Mouse (Mus musculus) neural tube, embryonic 14.5 days (tissue): ENCODE measurements at regions not wholly inside any gene's neighbourhood (a gene's known extent, or its start where the extent isn't known, plus 50 kb on each side); places are given as distances from the start of the nearest gene placed in this dataset.

Source experiments
- ATAC-seq: fragments of 200-750 bp; cut with Nextera tagmentation; 2 replicates; pipeline ENCODE4 v1.8.0; 2017; ENCODE audit warnings: low read depth, mild to moderate bottlenecking, moderate TSS enrichment, moderate library complexity
- H3K27ac ChIP-seq: fragments of 300-500 bp; sonication (generic); 2 replicates; pipeline ENCODE4 v1.5.1; 2014; ENCODE audit warnings: low read depth, mild to moderate bottlenecking, control low read depth, low read length, moderate library complexity, mixed read lengths
- H3K27me3 ChIP-seq: fragments of 300-500 bp; sonication (generic); 2 replicates; pipeline ENCODE4 v1.6.1; 2014; ENCODE audit warnings: low read length; ENCODE audit not compliant: control insufficient read depth, insufficient read depth
- H3K36me3 ChIP-seq: fragments of 300-500 bp; sonication (generic); 2 replicates; pipeline ENCODE4 v1.6.1; 2014; ENCODE audit warnings: low read length, mixed read lengths; ENCODE audit not compliant: control insufficient read depth, insufficient read depth
- H3K4me1 ChIP-seq: fragments of 300-500 bp; sonication (generic); 2 replicates; pipeline ENCODE4 v1.6.1; 2014; ENCODE audit warnings: low read length; ENCODE audit not compliant: control insufficient read depth, insufficient read depth
- H3K4me2 ChIP-seq: fragments of 300-500 bp; sonication (generic); 2 replicates; pipeline ENCODE4 v1.6.1; 2014; ENCODE audit warnings: mild to moderate bottlenecking, low read depth, low read length, control low read depth
- H3K4me3 ChIP-seq: fragments of 300-500 bp; sonication (generic); 2 replicates; pipeline ENCODE4 v1.5.1; 2014; ENCODE audit warnings: low read depth, low read length, control low read depth, mixed read lengths
- H3K9ac ChIP-seq: fragments of 300-500 bp; sonication (generic); replicated peaks from 2 replicates; pipeline ENCODE4 v1.6.1; 2014; ENCODE audit warnings: low read depth, mild to moderate bottlenecking, control low read depth, low read length, mixed read lengths
- H3K9me3 ChIP-seq: fragments of 300-500 bp; sonication (generic); 2 replicates; pipeline ENCODE4 v1.6.1; 2016; ENCODE audit warnings: low read length; ENCODE audit not compliant: control insufficient read depth
- WGBS: fragments of 180-500 bp; shearing (Covaris S2); extraction: QIAGEN DNeasy Blood & Tissue Kit; methylation state at CpG from one replicate; pipeline ENCODE4 v1.1.7; 2014; 5-methylcytosine and 5-hydroxymethylcytosine counted together

- Histone ChIP-seq H3K4me3 (no peak overlapping the region), H3K9me3 (no peaks in the 10 kb centered on the region), H3K27me3 (no peaks in the 10 kb centered on the region), H3K4me2 (no peak overlapping the region), H3K27ac (no peak overlapping the region), H3K36me3 (no peaks in the 10 kb centered on the region), H3K4me1 (no peaks in the 10 kb centered on the region), H3K9ac (no peak overlapping the region)
- no peak for ATAC-seq
- 54% methylated on average over 3 of the region's 3 CpGs for whole genome bisulfite sequencing
Measured at GRCm38 (mm10) chr8:4411126-4411525, 81.7 kb upstream of the Cers4 start.

DNA sequence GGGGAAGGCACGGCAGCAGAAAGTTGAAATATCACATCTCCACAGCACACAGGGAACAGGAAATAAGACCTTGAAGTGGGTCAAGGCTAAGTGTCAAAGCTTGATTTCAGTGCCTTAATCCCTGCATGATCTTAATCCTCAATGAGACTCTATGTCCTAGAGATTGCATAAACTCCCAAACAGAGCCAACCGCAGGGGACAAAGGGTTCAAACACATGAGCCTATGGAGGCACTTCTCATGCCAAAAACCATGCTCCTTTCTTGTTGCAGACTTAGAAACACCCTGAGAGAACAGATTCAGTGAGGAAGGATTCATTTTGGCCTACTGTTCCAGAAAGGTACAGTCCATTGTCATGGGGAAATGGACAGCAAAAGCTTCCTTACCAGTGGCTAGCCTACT, 81.0 kb upstream of the Cers4 start:
- 88% methylated on average over 2 of the region's 2 CpGs for WGBS
- no peaks in the 10 kb centered on the region for H3K36me3 ChIP-seq
- H3K4me1 ChIP-seq: no peaks in the 10 kb centered on the region
- no peak for ATAC-seq
- no peak overlapping the region for H3K9ac ChIP-seq
- H3K27ac ChIP-seq: no peak overlapping the region
- no peak overlapping the region for H3K4me3 ChIP-seq
- no peaks in the 10 kb centered on the region for H3K9me3 ChIP-seq
- H3K27me3 ChIP-seq: no peaks in the 10 kb centered on the region
- no peak overlapping the region for H3K4me2 ChIP-seq

DNA sequence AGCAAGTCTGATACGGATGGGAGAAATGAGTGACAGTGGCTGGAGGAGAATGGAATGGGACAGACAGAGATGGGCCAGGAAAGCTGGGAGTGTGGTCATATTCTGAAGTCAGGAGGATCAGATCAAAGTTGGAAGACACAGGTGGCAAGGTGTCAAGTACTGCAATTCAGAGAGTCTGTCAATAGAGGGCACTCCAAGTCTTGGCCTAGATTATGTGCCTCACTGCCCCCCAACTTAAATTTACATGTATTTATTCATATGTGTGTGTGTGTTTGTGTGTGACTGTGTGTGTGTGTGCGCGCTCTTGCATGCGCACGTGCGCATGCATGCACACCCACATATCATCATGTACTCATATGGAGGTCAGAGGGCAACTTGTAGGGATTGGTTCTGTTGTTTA, 79.6 kb upstream of the Cers4 start:
- Histone ChIP-seq H3K4me2 (no peak overlapping the region), H3K9ac (no peak overlapping the region), H3K9me3 (no peaks in the 10 kb centered on the region), H3K27ac (no peak overlapping the region), H3K4me3 (no peak overlapping the region), H3K36me3 (no peaks in the 10 kb centered on the region), H3K27me3 (no peaks in the 10 kb centered on the region), H3K4me1 (no peaks in the 10 kb centered on the region)
- ATAC-seq: 0 out of 2 replicates have a peak, but pooled peaks have one; percentile 35
- 54% methylated on average over 6 of the region's 6 CpGs for WGBS

DNA sequence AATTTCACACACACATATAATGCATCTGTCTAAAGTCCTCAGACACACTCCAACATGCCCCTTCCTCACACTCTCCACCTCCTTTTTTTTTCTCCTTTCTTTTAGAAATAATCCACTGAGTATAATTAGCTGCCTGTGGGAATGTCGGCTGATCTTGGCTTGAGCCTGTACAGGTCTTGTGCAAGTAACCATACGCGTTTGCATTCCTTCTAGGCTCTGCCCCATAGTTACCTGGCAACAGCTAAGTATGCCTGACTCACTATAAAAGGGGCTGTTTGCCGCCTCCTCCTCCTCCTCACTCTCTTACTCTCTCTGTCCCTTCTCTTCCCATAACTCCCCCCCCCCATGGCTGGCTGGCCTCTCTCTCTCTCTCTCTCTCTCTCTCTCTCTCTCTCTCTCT, 79.1 kb upstream of the Cers4 start:
- Histone ChIP-seq H3K36me3 (no peaks in the 10 kb centered on the region), H3K9ac (no peak overlapping the region), H3K4me2 (no peak overlapping the region), H3K27me3 (no peaks in the 10 kb centered on the region), H3K4me3 (no peak overlapping the region), H3K4me1 (no peaks in the 10 kb centered on the region), H3K27ac (no peak overlapping the region), H3K9me3 (no peaks in the 10 kb centered on the region)
- 20% methylated on average over 4 of the region's 4 CpGs for WGBS
- ATAC-seq: peak; percentile 76; the same call in 1 of the 2 replicates

DNA sequence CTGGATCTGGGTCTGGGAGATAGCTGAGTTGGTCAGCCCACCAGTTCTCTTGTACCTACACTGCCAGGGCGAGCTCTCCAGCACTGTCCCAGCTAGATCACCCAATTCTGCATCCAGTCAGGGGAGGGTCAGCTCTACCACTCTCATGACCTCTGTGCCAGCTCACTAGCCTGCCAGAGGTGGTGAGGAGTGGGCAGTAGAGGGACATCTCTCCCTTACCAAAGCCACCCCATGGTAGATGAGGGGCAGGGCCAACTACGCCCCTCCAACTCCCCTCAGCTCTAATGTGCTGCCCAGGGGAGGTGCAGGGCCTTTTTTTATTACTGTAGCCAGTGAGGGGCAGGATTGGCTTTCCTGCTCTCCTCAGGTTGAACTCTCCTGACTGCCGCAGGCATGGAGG, 75.7 kb upstream of the Cers4 start:
- no peak overlapping the region for H3K9ac ChIP-seq
- no peak overlapping the region for H3K4me2 ChIP-seq
- no peak for ATAC-seq
- WGBS: 75% methylated on average over 3 of the region's 3 CpGs
- H3K4me3 ChIP-seq: no peak overlapping the region
- no peaks in the 10 kb centered on the region for H3K4me1 ChIP-seq
- H3K36me3 ChIP-seq: no peaks in the 10 kb centered on the region
- H3K27ac ChIP-seq: no peak overlapping the region
- no peaks in the 10 kb centered on the region for H3K9me3 ChIP-seq
- no peaks in the 10 kb centered on the region for H3K27me3 ChIP-seq

GRCm38 (mm10) chr8:4433161-4433560, 59.7 kb upstream of the Cers4 start:
- Histone ChIP-seq H3K4me3 (no peak overlapping the region), H3K9me3 (no peaks in the 10 kb centered on the region), H3K36me3 (no peaks in the 10 kb centered on the region), H3K9ac (no peak overlapping the region), H3K27ac (no peak overlapping the region), H3K27me3 (no peaks in the 10 kb centered on the region), H3K4me1 (no peaks in the 10 kb centered on the region), H3K4me2 (no peak overlapping the region)
- WGBS: 91% methylated on average over 2 of the region's 2 CpGs
- no peak for ATAC-seq

GRCm38 (mm10) chr8:4436546-4436945, 56.3 kb upstream of the Cers4 start:
- WGBS: 58% methylated on average over 3 of the region's 3 CpGs
- Histone ChIP-seq H3K9ac (no peak overlapping the region), H3K36me3 (no peaks in the 10 kb centered on the region), H3K4me1 (no peaks in the 10 kb centered on the region), H3K9me3 (no peaks in the 10 kb centered on the region), H3K27ac (no peak overlapping the region), H3K4me3 (no peak overlapping the region), H3K27me3 (no peaks in the 10 kb centered on the region), H3K4me2 (no peak overlapping the region)
- ATAC-seq: no peak
